Mouse (Mus musculus) limb, embryonic 10.5 days (tissue): ENCODE measurements around the gene Gpm6a. TPM values are rescaled to one million over a fixed set of nuclear protein-coding genes. Genes with fewer than 3 reads are reported as not detected.

ENCODE experiments used
- DNase-seq: peaks from one replicate; pipeline ENCODE4 v3.0.0-alpha.2; 2017; ENCODE audit warnings: low spot score
- H3K27ac ChIP-seq: fragments of 300-500 bp; sonication (generic); 2 replicates; pipeline ENCODE4 v1.5.1; 2016; ENCODE audit warnings: mild to moderate bottlenecking
- H3K27me3 ChIP-seq: fragments of 300-500 bp; sonication (generic); 2 replicates; pipeline ENCODE4 v1.6.1; 2016; ENCODE audit warnings: low read depth, mild to moderate bottlenecking; ENCODE audit not compliant: poor library complexity, severe bottlenecking
- H3K36me3 ChIP-seq: fragments of 300-500 bp; sonication (generic); 2 replicates; pipeline ENCODE4 v1.6.1; 2016; ENCODE audit warnings: mild to moderate bottlenecking, moderate library complexity
- H3K4me1 ChIP-seq: fragments of 300-500 bp; sonication (generic); 2 replicates; pipeline ENCODE4 v1.6.1; 2016
- H3K4me3 ChIP-seq: fragments of 300-500 bp; sonication (generic); 2 replicates; pipeline ENCODE4 v1.5.1; 2016; ENCODE audit warnings: mild to moderate bottlenecking, moderate library complexity
- H3K9me3 ChIP-seq: fragments of 300-500 bp; sonication (generic); replicated peaks from 2 replicates; pipeline ENCODE4 v1.6.1; 2016; ENCODE audit warnings: mild to moderate bottlenecking
- WGBS: fragments of 180-500 bp; shearing (Covaris S2); methylation state at CpG from one replicate; pipeline ENCODE4 v1.1.7; 2016; 5-methylcytosine and 5-hydroxymethylcytosine counted together
- polyA plus RNA-seq: library from polyadenylated mRNA; unstranded; fragments of >200 nt; fragmentation: Nextera tagmentation; extraction: Ambion mirVana; gene quantifications from 2 replicates; pipeline ENCODE4 v1.2.1, GENCODE M21; 2016

The Gpm6a gene
- polyA plus RNA-seq, result 1.2 and 2.2 TPM in 2 replicates

- 0 out of 2 replicates have a peak, but pooled peaks cover 4% of the 10 kb centered on the region for H3K4me1 ChIP-seq
- no peaks in the 10 kb centered on the region for H3K36me3 ChIP-seq
- H3K4me3 ChIP-seq, result peak within 1 kb of the TSS; percentile 15; the same call in 1 of the 2 replicates
- no peaks in the 10 kb centered on the region for H3K27me3 ChIP-seq
- H3K9me3 ChIP-seq, result no peaks in the 10 kb centered on the region
- no peak within 1 kb of the TSS for H3K27ac ChIP-seq
- DNase-seq, result no peak
- 41% methylated on average over 13 of the region's 13 CpGs for WGBS
Observed at GRCm38 (mm10) chr8:54954741-54955455, at the start of gene Gpm6a. Gpm6a (plus strand) TSS chr8:54954843.

- no peak for DNase-seq
- H3K4me1 ChIP-seq, result no peaks in the 10 kb centered on the region
- no peaks in the 10 kb centered on the region for H3K36me3 ChIP-seq
- no peak overlapping the region for H3K4me3 ChIP-seq
- no peak overlapping the region for H3K27ac ChIP-seq
- no peaks in the 10 kb centered on the region for H3K9me3 ChIP-seq
- 93% methylated on average over 2 of the region's 2 CpGs for WGBS
- H3K27me3 ChIP-seq, result no peaks in the 10 kb centered on the region
Observed at GRCm38 (mm10) chr8:54912891-54913290, 41.8 kb upstream of the Gpm6a start.

DNA sequence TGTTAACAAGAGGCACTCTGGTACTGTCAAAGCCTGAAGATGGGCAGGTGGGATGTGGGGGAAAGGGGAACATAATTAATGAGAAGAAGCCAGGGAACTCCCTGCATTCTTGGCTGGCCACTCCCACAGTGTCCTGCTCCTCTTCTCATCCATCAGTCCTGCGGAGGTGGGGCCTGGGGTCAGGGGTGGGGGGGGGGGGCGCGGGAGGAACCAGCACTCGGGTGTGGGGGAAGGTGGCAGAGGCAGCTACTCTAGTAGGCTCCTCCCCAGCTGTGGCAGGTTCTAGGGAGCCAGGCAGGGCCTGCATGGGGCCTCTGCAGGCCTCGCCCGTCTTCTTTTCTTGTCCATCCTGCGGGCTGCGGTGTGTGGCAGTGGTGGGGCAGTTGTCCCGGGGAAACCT is 36.9 kb upstream of the Gpm6a start:
- 78% methylated on average over 9 of the region's 9 CpGs for WGBS
- no peak overlapping the region for H3K27ac ChIP-seq
- no peaks in the 10 kb centered on the region for H3K9me3 ChIP-seq
- H3K36me3 ChIP-seq, result no peaks in the 10 kb centered on the region
- no peak for DNase-seq
- H3K4me1 ChIP-seq, result no peaks in the 10 kb centered on the region
- no peaks in the 10 kb centered on the region for H3K27me3 ChIP-seq
- H3K4me3 ChIP-seq, result no peak overlapping the region

DNA sequence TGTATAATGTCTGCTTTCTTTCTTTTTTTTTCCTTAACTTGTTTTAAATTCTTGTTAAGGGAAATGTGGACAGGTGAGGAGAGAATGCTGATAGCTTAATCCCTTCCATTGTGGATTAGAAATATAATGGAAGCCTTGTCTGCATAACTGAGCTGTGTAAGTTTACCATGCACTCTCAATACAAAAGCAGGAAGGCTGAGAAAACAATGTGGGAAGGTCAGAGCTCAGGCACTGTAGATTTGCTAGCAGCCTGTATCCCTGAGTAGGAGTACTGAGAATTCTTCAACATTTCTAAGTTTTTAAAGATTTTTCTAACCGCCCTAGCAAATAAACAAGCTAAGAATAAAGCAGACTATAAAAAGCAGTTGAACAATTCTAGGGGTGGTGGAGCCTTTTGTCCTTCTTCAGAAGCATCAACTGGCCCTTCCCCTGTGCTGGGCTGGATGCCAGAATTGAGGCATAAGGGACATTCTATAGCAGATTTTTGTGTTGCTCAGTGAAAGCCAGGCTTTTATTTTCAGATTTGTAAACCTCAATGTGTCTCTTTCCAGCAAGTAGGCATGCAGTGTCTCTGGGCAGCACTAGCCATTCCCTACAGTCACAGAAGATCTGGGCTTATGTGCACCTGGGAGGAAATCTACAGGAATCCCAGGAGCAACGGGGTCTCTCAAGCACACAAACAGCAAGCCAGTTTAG is 32.3 kb upstream of the Gpm6a start:
- H3K27ac ChIP-seq, result no peak overlapping the region
- H3K9me3 ChIP-seq, result no peaks in the 10 kb centered on the region
- H3K27me3 ChIP-seq, result no peaks in the 10 kb centered on the region
- H3K4me3 ChIP-seq, result no peak overlapping the region
- WGBS, result 65% methylated on average over 2 of the region's 2 CpGs
- no peak for DNase-seq
- no peaks in the 10 kb centered on the region for H3K4me1 ChIP-seq
- H3K36me3 ChIP-seq, result no peaks in the 10 kb centered on the region

DNA sequence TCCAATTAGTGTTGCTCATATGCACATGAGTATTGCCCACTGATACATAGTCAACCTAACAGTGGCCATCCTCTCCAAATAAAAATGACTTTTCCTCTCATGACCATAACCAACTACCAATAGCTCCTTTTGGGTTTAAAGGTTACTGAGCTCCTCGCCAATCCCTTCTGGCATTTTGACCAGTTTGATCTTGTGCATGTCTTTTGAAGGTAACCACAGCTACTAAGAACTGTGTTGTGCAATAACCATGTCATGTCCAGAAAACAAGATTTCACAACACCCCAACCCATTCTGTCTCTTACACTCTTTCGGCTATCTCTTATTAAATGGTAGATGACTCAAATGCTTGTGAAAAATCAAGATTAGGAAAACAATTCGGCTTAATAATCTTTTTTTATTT is 29.7 kb upstream of the Gpm6a start:
- no peaks in the 10 kb centered on the region for H3K4me1 ChIP-seq
- no peak overlapping the region for H3K4me3 ChIP-seq
- no peak overlapping the region for H3K27ac ChIP-seq
- H3K36me3 ChIP-seq, result no peaks in the 10 kb centered on the region
- 87% methylated on average over 3 of the region's 3 CpGs for WGBS
- no peak for DNase-seq
- H3K27me3 ChIP-seq, result no peaks in the 10 kb centered on the region
- H3K9me3 ChIP-seq, result no peaks in the 10 kb centered on the region

GRCm38 (mm10) chr8:54932306-54932705 is 22.3 kb upstream of the Gpm6a start:
- H3K4me1 ChIP-seq, result no peaks in the 10 kb centered on the region
- no peak overlapping the region for H3K4me3 ChIP-seq
- 80% methylated on average over 2 of the region's 2 CpGs for WGBS
- no peak for DNase-seq
- no peak overlapping the region for H3K27ac ChIP-seq
- no peaks in the 10 kb centered on the region for H3K27me3 ChIP-seq
- H3K9me3 ChIP-seq, result no peaks in the 10 kb centered on the region
- no peaks in the 10 kb centered on the region for H3K36me3 ChIP-seq

GRCm38 (mm10) chr8:54953351-54953750 is 1.3 kb upstream of the Gpm6a start:
- no peak overlapping the region for H3K4me3 ChIP-seq
- no peak overlapping the region for H3K27ac ChIP-seq
- H3K27me3 ChIP-seq, result no peaks in the 10 kb centered on the region
- DNase-seq, result no peak
- H3K9me3 ChIP-seq, result no peaks in the 10 kb centered on the region
- no peaks in the 10 kb centered on the region for H3K36me3 ChIP-seq
- H3K4me1 ChIP-seq, result 0 out of 2 replicates have a peak, but pooled peaks cover 4% of the 10 kb centered on the region
- 84% methylated on average over 2 of the region's 2 CpGs for WGBS

DNA sequence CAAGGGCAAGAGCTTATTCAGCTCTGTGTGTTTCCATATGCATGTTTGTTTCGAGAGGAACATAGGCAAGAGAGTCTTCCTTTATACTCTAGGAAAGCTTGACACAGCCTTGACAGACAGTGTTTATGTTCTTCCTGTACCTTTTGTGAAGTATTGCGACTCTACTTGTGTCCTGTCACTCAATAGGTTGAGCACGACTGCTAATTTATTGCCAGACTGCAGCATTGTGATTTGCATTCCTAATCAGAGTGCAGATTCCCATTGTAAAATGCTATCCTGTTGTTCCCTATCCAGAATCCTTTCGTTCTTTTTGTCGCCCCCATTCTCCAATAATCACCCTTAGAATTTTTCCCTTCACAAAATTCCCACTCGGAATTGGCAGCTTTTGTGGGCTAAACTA is 613 bp upstream of the Gpm6a start:
- WGBS, result 78% methylated on average over 6 of the region's 6 CpGs
- no peak for DNase-seq
- no peaks in the 10 kb centered on the region for H3K9me3 ChIP-seq
- H3K27ac ChIP-seq, result no peak overlapping the region
- H3K27me3 ChIP-seq, result no peaks in the 10 kb centered on the region
- no peak overlapping the region for H3K4me3 ChIP-seq
- 0 out of 2 replicates have a peak, but pooled peaks cover 4% of the 10 kb centered on the region for H3K4me1 ChIP-seq
- no peaks in the 10 kb centered on the region for H3K36me3 ChIP-seq

- 85% methylated on average over 3 of the region's 3 CpGs for WGBS
- no peaks in the 10 kb centered on the region for H3K36me3 ChIP-seq
- no peak for DNase-seq
- H3K4me3 ChIP-seq, result no peak overlapping the region
- H3K27me3 ChIP-seq, result no peaks in the 10 kb centered on the region
- H3K9me3 ChIP-seq, result no peaks in the 10 kb centered on the region
- H3K27ac ChIP-seq, result no peak overlapping the region
- H3K4me1 ChIP-seq, result 0 out of 2 replicates have a peak, but pooled peaks cover 4% of the 10 kb centered on the region
Observed at GRCm38 (mm10) chr8:54955456-54955800, 785 bp downstream of the Gpm6a start.

GRCm38 (mm10) chr8:54955935-54956573 is 1.4 kb downstream of the Gpm6a start:
- WGBS, result 89% methylated on average over 6 of the region's 6 CpGs
- no peak for DNase-seq
- Histone ChIP-seq H3K4me3 (no peak overlapping the region), H3K36me3 (no peaks in the 10 kb centered on the region), H3K4me1 (0 out of 2 replicates have a peak, but pooled peaks cover 4% of the 10 kb centered on the region), H3K9me3 (no peaks in the 10 kb centered on the region), H3K27me3 (no peaks in the 10 kb centered on the region), H3K27ac (no peak overlapping the region)

- H3K4me3 ChIP-seq, result no peak overlapping the region
- whole genome bisulfite sequencing, result 86% methylated on average over 3 of the region's 3 CpGs
- H3K36me3 ChIP-seq, result no peaks in the 10 kb centered on the region
- DNase-seq, result no peak
- H3K4me1 ChIP-seq, result 0 out of 2 replicates have a peak, but pooled peaks cover 4% of the 10 kb centered on the region
- H3K9me3 ChIP-seq, result no peaks in the 10 kb centered on the region
- no peaks in the 10 kb centered on the region for H3K27me3 ChIP-seq
- H3K27ac ChIP-seq, result no peak overlapping the region
Observed at GRCm38 (mm10) chr8:54956787-54957186, 2.1 kb downstream of the Gpm6a start.

DNA sequence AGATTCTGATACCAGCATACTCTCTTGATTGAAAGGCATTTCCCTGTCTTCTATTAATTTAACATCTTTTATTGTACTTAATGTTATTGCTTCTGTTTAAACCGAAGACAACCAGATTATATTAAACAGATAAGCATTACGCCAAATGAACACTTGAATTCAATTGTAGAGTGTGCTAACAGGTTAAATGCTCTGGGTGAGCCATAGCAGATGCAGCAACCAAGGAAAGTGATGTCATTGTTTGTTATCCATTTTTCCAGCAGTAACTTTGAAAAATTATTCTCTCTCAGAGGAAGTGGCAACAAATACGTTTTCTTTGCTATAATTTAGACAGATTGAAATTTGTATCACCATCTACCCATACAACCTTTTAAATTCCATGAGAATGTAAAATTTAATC is 2.9 kb downstream of the Gpm6a start:
- Histone ChIP-seq H3K4me1 (0 out of 2 replicates have a peak, but pooled peaks cover 4% of the 10 kb centered on the region), H3K36me3 (no peaks in the 10 kb centered on the region), H3K27ac (no peak overlapping the region), H3K4me3 (no peak overlapping the region), H3K9me3 (no peaks in the 10 kb centered on the region), H3K27me3 (no peaks in the 10 kb centered on the region)
- 87% methylated on average over 3 of the region's 3 CpGs for WGBS
- DNase-seq, result no peak

DNA sequence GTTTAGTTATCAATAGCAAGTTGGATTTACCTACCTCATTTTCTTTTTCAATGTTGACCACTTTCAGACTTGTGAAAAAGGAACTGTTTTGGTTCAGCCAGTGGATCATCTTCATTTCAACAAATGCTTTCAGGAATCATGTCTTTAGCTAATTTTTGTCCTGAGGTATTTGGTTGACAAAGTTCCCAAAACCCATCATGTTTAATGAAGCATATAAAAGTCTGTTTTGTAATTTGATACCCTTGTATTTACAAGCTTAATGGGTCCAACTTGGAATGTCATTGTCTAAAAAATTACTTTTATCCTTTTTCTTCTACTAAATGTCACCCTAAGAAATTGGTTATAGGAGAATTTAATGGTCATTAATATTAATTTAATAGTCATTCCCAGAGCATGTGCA is 6.9 kb downstream of the Gpm6a start:
- Histone ChIP-seq H3K4me3 (no peak overlapping the region), H3K36me3 (no peaks in the 10 kb centered on the region)
- no peak for DNase-seq

More for the DNA sequence above, 6.9 kb downstream of the Gpm6a start:
- Histone ChIP-seq H3K9me3 (no peaks in the 10 kb centered on the region), H3K4me1 (no peaks in the 10 kb centered on the region), H3K27me3 (no peaks in the 10 kb centered on the region), H3K27ac (no peak overlapping the region)
